Mouse (Mus musculus) small intestine, adult 2 months (tissue): ENCODE measurements at regions not wholly inside any gene's neighbourhood (a gene's known extent, or its start where the extent isn't known, plus 50 kb on each side); places are given as distances from the start of the nearest gene placed in this dataset.

Source experiments
- CTCF ChIP-seq: fragments of 200-500 bp; IDR thresholded peaks from 2 replicates; pipeline ENCODE4 v1.5.1; 2012; ENCODE audit warnings: low read depth, mild to moderate bottlenecking, control low read depth, inconsistent platforms, low read length, moderate library complexity, mixed read lengths; ENCODE audit not compliant: insufficient replicate concordance, insufficient read length; ENCODE audit errors: extremely low read depth
- POLR2A ChIP-seq: fragments of 200-500 bp; IDR thresholded peaks from 2 replicates; pipeline ENCODE4 v1.6.1; 2012; ENCODE audit warnings: low read depth, mild to moderate bottlenecking, control low read depth, inconsistent platforms, low read length, moderate library complexity

- TF ChIP-seq POLR2A, result no peak
- no peak for TF ChIP-seq CTCF
Measured at GRCm38 (mm10) chr19:24622776-24623175, 51.0 kb upstream of the Tmem252 start.
